27 mouse cellular contexts compared by ENCODE assay signal in genomic region chr6:15151619-15152018, GRCm38 (mm10).
DNase-seq lines count a peak whose midpoint lies in the region; ATAC-seq and TF ChIP-seq lines count a peak whose summit lies in the region.
"Had no signal": no experiment of that assay in that cellular context is flagged by ENCODE, and none has a peak within 500 bp of the region (broad histone marks: within the 10 kb centered on the region; RNA-seq: fewer than 3 reads in every experiment).

No protein-coding gene starts in this region.

- no peak for ATAC-seq in hindbrain, postnatal 0 days
- no peak for ATAC-seq in hindbrain, embryonic 13.5 days (ENCODE audit: low FRiP score)
- peak; percentile 52; the same call in 1 of the 2 replicates for ATAC-seq in midbrain, embryonic 15.5 days (replicated peaks)
- ATAC-seq: intestine, embryonic 15.5 days; liver, embryonic 12.5 days had no signal

- no peaks in the 10 kb centered on the region for H3K27me3 ChIP-seq in hindbrain, postnatal 0 days (ENCODE audit: insufficient read depth, low read length)
- H3K27me3 ChIP-seq in hindbrain, embryonic 13.5 days: peaks cover 5% of the 10 kb centered on the region; the same call in 1 of the 2 replicates
- H3K27me3 ChIP-seq in midbrain, embryonic 15.5 days (replicated peaks): no peaks in the 10 kb centered on the region
- H3K27me3 ChIP-seq in limb, embryonic 10.5 days (ENCODE audit: low read depth, poor library complexity, severe bottlenecking): no peaks in the 10 kb centered on the region
- H3K27me3 ChIP-seq: embryonic facial prominence, embryonic 13.5 days; heart, embryonic 12.5 days; intestine, embryonic 15.5 days; limb, embryonic 13.5 days; liver, embryonic 12.5 days; neural tube, embryonic 13.5 days had no signal

- H3K4me3 ChIP-seq in hindbrain, postnatal 0 days (ENCODE audit: low read length): no peak overlapping the region
- no peak overlapping the region for H3K4me3 ChIP-seq in hindbrain, embryonic 13.5 days
- no peak overlapping the region for H3K4me3 ChIP-seq in midbrain, embryonic 15.5 days
- H3K4me3 ChIP-seq in limb, embryonic 10.5 days: no peak overlapping the region
- H3K4me3 ChIP-seq: embryonic facial prominence, embryonic 13.5 days; heart, embryonic 12.5 days; hindbrain, embryonic 10.5 days; intestine, embryonic 15.5 days; limb, embryonic 13.5 days; liver, embryonic 12.5 days; neural tube, embryonic 13.5 days had no signal

- 32% methylated on average over 3 of the region's 3 CpGs for WGBS in hindbrain, postnatal 0 days
- WGBS in hindbrain, embryonic 13.5 days: 27% methylated on average over 3 of the region's 3 CpGs
- WGBS in midbrain, embryonic 15.5 days: 41% methylated on average over 3 of the region's 3 CpGs
- 79% methylated on average over 3 of the region's 3 CpGs for WGBS in limb, embryonic 10.5 days

- H3K27ac ChIP-seq in hindbrain, postnatal 0 days: no peak overlapping the region
- no peak overlapping the region for H3K27ac ChIP-seq in hindbrain, embryonic 13.5 days
- H3K27ac ChIP-seq in midbrain, embryonic 15.5 days: no peak overlapping the region
- no peak overlapping the region for H3K27ac ChIP-seq in limb, embryonic 10.5 days
- H3K27ac ChIP-seq: embryonic facial prominence, embryonic 13.5 days; hindbrain, embryonic 10.5 days; intestine, embryonic 15.5 days; limb, embryonic 13.5 days; liver, embryonic 12.5 days; neural tube, embryonic 13.5 days had no signal

- no peak for TF ChIP-seq CTCF in hindbrain, postnatal 0 days (IDR thresholded peaks at IDR 0.05; ENCODE audit: low read depth)
- TF ChIP-seq CTCF in brain, embryonic 14.5 days (IDR thresholded peaks at IDR 0.05; ENCODE audit: borderline replicate concordance, extremely low read depth, insufficient read depth, insufficient read length): no peak

- no peaks in the 10 kb centered on the region for H3K9me3 ChIP-seq in hindbrain, postnatal 0 days (ENCODE audit: low read length)
- H3K9me3 ChIP-seq in hindbrain, embryonic 13.5 days: no peaks in the 10 kb centered on the region
- H3K9me3 ChIP-seq in midbrain, embryonic 15.5 days: no peaks in the 10 kb centered on the region
- H3K9me3 ChIP-seq in limb, embryonic 10.5 days (replicated peaks): no peaks in the 10 kb centered on the region
- H3K9me3 ChIP-seq: embryonic facial prominence, embryonic 13.5 days; heart, embryonic 12.5 days; hindbrain, embryonic 10.5 days; intestine, embryonic 15.5 days; limb, embryonic 13.5 days; liver, embryonic 12.5 days; neural tube, embryonic 13.5 days had no signal

- DNase-seq in embryo, embryonic 11 days: peak; percentile 3
- no peak for DNase-seq in embryo, embryonic 9.5 days (ENCODE audit: extremely low spot score)
- peak; percentile 18 for DNase-seq in hindbrain, postnatal 0 days (ENCODE audit: low spot score)
- peak; percentile 80 for DNase-seq in brain, embryonic 14.5 days (ENCODE audit: low read depth)
- no peak for DNase-seq in limb, embryonic 10.5 days (ENCODE audit: low spot score)
- DNase-seq in frontal cortex, postnatal 10 days (ENCODE audit: low spot score in 2 of 2): no peak
- DNase-seq: adrenal gland, postnatal 10 days; cerebellum, adult 11 months; cerebellum, adult 9-11 months; gastrocnemius, postnatal 25 days; heart, adult 18-20 months; heart, postnatal 10 days; kidney, adult 8-10 months; kidney, postnatal 10 days; lung, adult 18-20 months; lung, postnatal 10 days; thymus, adult 18-20 months; thymus, postnatal 4 days had no signal

- H3K4me2 ChIP-seq in hindbrain, postnatal 0 days (ENCODE audit: low read depth, low read length): no peak overlapping the region
- no peak overlapping the region for H3K4me2 ChIP-seq in hindbrain, embryonic 13.5 days
- H3K4me2 ChIP-seq in midbrain, embryonic 15.5 days: no peak overlapping the region
- H3K4me2 ChIP-seq: embryonic facial prominence, embryonic 13.5 days; heart, embryonic 12.5 days; intestine, embryonic 15.5 days; limb, embryonic 13.5 days; liver, embryonic 12.5 days; neural tube, embryonic 13.5 days had no signal

- no peaks in the 10 kb centered on the region for H3K36me3 ChIP-seq in hindbrain, postnatal 0 days (ENCODE audit: insufficient read depth, low read length)
- H3K36me3 ChIP-seq in hindbrain, embryonic 13.5 days: no peaks in the 10 kb centered on the region
- no peaks in the 10 kb centered on the region for H3K36me3 ChIP-seq in midbrain, embryonic 15.5 days (replicated peaks)
- H3K36me3 ChIP-seq in limb, embryonic 10.5 days: no peaks in the 10 kb centered on the region
- H3K36me3 ChIP-seq: embryonic facial prominence, embryonic 13.5 days; heart, embryonic 12.5 days; hindbrain, embryonic 10.5 days; intestine, embryonic 15.5 days; limb, embryonic 13.5 days; liver, embryonic 12.5 days; neural tube, embryonic 13.5 days had no signal

- H3K9ac ChIP-seq in hindbrain, postnatal 0 days (replicated peaks; ENCODE audit: low read length): no peak overlapping the region
- H3K9ac ChIP-seq in hindbrain, embryonic 13.5 days: no peak overlapping the region
- no peak overlapping the region for H3K9ac ChIP-seq in midbrain, embryonic 15.5 days
- H3K9ac ChIP-seq: embryonic facial prominence, embryonic 13.5 days; heart, embryonic 12.5 days; intestine, embryonic 15.5 days; limb, embryonic 13.5 days; liver, embryonic 12.5 days; neural tube, embryonic 13.5 days had no signal

- H3K4me1 ChIP-seq in hindbrain, postnatal 0 days (ENCODE audit: insufficient read depth, low read length): no peaks in the 10 kb centered on the region
- 0 out of 2 replicates have a peak, but pooled peaks cover 4% of the 10 kb centered on the region for H3K4me1 ChIP-seq in hindbrain, embryonic 13.5 days (replicated peaks)
- H3K4me1 ChIP-seq in midbrain, embryonic 15.5 days: no peaks in the 10 kb centered on the region
- H3K4me1 ChIP-seq in limb, embryonic 10.5 days: no peaks in the 10 kb centered on the region
- H3K4me1 ChIP-seq: embryonic facial prominence, embryonic 13.5 days; heart, embryonic 12.5 days; hindbrain, embryonic 10.5 days; intestine, embryonic 15.5 days; limb, embryonic 13.5 days; liver, embryonic 12.5 days; neural tube, embryonic 13.5 days had no signal

- TF ChIP-seq POLR2A in brain, embryonic 14.5 days (IDR thresholded peaks at IDR 0.05; ENCODE audit: borderline replicate concordance, extremely low read depth, insufficient read depth, insufficient read length, poor library complexity, severe bottlenecking): no peak

Comparison
In these comparisons a context has a peak if more than half of its experiments do, and no peak if none do; other contexts are left out.
1. DNase-seq: peak in embryo, embryonic 11 days (single experiment), hindbrain, postnatal 0 days (single experiment) and brain, embryonic 14.5 days (single experiment); none in embryo, embryonic 9.5 days (single experiment), limb, embryonic 10.5 days (single experiment) and frontal cortex, postnatal 10 days (0 of 2).